Mouse (Mus musculus) ovary, postnatal 14 days (tissue): Measurements from ENCODE around the gene Foxs1.
A peak's percentile ranks its signal among the peaks of the same experiment; 100 is the strongest.

Experiments used
- DNase-seq: peaks from one replicate; pipeline ENCODE4 v3.0.0; 2022; ENCODE audit warnings: low spot score

The Foxs1 gene

GRCm38 (mm10) chr2:152928219-152928987, 4.6 kb downstream of the Foxs1 start:
- no peak for DNase-seq

- DNase-seq = no peak
Measured at GRCm38 (mm10) chr2:152927371-152927770, 5.6 kb downstream of the Foxs1 start.

GRCm38 (mm10) chr2:152926896-152927295, 6.1 kb downstream of the Foxs1 start:
- no peak for DNase-seq

DNA sequence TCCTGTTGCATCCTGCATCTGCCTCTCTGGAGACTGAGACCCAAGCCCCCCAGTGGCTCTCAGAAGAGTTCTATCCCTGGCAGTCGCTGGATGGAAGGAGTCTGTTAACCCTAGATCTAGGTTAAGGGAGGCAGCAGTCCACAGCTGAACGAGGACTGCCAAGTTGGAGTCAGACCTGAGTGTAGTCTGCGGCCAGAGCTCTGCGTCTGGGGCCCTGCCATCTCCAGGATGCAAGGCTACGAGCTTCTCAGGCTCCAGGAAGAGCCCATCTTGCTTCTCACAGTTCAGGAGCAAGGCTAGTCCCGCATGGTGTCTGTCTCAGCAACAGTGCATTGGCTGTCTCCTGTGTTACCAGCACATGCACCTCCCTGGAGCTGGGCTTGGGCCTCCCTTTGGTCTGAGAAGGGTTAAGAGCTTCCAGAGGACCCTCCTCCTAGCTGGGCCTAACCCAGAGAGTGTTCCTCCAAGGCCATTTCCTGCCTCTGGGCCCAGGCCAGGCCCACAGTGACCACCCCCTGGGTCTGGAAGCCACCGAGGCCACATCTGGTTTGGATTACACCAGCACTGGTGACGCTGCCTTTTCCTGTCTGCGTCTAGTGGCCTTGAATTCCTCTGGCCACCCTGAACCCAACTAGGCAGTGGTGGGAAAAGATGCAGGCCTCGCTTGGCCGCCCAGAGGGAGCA, 7.7 kb downstream of the Foxs1 start:
- DNase-seq = peak; percentile 66

DNA sequence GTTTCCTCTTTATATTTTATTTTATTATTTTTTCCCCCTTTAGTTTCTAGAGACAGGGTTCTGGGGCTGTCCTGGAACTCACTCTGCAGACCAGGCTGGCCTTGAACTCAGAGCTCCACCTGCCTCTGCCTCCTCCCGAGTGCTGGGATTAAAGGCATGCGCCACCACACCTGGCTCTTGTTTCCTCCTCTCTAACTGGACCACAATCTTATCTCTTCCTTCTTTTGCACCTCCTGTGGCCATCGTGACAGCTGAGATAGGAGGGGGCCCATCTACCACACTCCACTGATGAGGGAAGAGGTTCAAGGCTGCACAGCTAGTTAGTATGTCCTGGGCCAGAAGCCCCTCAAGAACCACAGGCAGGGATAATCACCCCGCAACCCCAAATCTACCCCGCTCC, 8.5 kb downstream of the Foxs1 start:
- no peak for DNase-seq

- DNase-seq = no peak
Measured at GRCm38 (mm10) chr2:152924128-152924527, 8.9 kb downstream of the Foxs1 start.

DNA sequence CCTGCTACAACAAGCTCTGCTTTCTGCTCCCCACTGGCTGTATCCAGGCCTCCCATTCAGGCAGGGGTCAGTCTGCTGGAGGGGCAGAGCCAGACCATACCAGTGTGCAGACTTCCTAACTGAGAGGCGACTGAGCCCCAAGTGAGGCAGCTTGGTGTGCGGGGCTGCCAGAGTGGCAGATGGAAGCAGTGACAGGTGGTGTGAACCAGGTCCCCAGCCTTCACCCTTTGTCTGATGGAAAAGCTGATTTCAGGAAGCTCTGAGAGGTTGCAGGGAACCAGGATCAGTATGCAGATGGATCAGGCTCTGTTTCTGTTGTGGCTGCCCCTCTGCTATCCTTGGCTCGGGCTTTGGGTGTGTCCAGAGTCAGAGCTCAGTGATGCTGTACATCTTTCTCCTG, 9.4 kb downstream of the Foxs1 start:
- no peak for DNase-seq

- no peak for DNase-seq
Measured at GRCm38 (mm10) chr2:152922376-152922775, 10.6 kb downstream of the Foxs1 start.

GRCm38 (mm10) chr2:152917671-152918070, 15.3 kb downstream of the Foxs1 start:
- no peak for DNase-seq

GRCm38 (mm10) chr2:152916111-152916510, 16.9 kb downstream of the Foxs1 start:
- no peak for DNase-seq

DNA sequence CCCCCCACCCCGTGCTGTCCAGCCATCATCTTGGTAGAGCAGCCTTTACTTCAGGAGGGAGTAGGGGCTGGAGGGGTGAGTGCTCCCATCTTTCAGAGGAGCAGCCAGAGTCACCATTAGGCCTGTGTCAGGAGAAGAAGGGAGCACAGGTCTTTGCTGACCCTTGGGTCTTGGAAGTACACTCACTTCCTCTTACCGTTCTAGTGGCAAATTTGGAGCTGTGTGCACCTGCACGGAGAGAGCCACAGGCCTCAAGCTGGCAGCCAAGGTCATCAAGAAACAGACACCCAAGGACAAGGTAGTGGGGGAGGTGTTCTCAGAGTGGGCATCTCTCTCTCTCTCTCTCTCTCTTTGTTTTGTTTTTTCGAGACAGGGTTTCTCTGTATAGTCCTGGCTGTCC, 17.6 kb downstream of the Foxs1 start:
- no peak for DNase-seq

DNA sequence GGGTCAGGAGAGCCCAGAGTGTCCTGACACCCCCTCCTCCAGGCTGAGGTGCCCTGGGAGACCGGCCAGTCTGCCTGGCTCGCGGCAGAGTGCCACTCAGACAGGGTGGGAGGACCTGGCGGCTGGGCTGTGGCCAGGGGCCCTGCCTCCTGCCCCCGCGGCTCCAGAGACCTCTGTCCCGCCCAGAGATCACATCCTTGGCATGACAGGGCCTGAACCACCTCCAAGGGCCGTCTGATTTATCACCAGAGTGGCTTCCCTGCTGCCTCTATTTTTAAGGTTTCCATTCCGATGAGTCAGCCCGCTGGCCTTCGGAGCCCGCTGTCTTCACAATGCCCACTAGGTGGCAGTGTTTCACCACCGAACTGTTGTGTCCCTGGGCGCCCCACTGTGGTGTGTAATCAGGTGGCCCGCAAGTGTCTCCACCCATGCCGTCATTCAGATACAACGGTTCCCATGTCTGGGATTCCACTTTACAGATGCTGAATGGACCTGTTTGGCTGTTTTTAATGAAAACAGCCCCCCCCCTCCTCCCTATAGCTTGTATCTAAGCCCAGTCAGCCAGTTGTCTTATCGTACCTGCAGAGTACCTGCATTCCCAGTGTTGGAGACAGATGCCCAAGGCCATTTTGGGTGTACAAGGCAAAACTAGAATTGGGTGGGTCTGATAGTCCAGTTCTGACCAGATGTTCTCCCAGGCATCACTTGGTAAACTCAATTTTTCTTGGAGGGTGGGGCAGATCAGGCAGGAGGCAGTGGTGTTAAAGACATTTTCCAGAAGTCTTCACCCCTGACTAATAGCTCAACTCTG, 18.5 kb downstream of the Foxs1 start:
- peak; percentile 85 for DNase-seq

GRCm38 (mm10) chr2:152913471-152913870, 19.5 kb downstream of the Foxs1 start:
- no peak for DNase-seq

DNA sequence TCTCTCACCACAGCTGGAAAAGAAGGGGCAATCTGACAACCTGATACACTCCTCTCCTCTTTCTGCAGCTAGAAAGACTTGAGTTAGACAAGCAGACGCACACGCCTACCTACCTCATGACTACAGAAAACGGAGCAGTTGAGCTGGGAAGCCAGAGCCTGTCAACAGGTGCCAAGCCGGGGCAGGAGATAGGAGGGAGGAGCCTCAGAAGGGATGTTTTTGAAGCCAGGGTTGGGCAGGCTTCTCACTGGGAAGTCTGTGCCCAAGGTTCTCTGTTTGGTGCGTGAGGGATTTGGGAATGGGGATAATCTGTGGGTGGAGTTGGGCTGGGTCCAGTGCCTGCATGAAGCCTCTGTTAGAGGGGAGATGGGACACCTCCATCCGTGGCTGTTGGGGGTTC, 21.6 kb downstream of the Foxs1 start:
- no peak for DNase-seq

DNA sequence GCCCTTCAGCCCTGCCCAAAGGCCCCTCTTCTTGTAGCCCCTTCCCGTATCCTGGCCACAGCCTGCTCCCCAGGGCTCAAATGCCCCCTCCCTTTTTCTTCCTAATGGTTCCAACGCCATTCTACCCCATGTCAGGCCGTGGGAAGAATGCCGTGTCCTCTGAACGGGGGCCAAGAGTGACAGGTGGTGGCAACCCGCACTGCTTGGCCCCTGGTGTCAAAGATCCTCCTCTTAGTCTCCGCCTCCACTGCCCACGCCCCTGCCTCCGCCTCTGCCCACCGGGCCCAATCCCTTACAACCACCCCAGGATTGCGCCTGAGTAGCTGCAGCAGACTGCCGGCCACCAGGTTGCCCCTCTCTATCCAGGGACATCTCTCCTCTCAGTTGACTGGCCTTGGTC, 22.0 kb downstream of the Foxs1 start, which contains the start of gene Mylk2:
Mylk2 (plus strand) TSS at position 322 of the 400 bp plus-strand sequence.
- DNase-seq = no peak

DNA sequence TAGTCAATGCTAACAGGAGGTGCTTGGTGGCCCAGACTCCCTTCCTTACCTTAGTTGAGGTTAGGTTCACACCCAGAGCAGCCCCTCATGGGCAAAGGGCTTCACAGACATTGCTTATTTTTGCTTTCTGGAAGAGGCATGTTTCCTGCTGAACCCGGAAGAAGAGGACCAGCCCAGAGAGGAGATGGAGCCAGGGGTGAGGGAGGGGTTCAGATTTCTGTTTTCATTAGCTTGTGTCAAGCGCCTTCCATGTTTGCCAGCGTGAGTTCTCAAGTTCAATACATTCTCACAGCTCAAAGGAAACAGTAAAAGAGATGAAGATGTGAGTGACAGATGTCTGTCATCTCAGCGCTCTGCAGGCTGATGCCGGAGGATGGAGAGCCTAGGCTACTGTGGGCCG, 23.2 kb downstream of the Foxs1 start:
- no peak for DNase-seq

DNA sequence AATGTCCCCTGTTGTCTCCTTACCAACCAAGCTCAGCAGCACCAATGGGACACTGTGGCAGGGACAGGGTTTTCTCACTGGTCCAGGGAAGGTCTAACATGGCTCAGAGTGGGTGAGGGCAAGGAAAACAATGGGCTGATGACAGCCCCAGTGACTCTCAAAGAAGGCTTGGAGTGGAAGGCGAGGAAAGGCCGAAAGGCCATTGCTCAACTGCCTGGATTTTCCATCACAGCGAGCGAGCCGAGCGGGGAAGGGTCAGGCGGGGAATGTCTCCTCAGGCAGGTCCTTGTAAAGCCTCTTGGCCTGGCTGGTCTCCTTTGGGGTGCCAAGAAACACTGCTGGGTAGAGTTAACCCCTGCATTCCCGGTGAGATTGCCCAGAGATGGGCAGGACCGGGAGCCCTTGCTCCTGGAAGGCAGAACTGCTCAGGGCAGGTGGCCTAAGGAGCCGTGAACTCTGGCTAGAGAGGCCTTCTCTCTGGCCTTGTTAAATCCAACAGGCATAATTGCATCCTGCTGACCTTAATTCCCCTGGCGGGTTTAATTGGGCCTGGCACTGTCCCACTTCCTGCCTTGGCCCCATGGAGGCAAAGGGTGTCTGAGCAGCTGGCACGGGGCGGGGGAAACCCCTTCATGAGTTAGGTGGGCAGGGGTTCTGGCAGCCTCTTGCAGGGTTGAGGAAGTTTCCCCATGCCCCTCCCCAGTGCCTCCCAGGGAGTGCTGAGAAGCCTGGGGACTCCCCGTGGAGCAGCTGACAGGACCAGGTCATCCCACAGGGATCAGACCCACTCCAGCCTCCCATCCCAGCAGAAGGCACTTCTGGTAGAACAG, 25.7 kb downstream of the Foxs1 start:
- no peak for DNase-seq

DNA sequence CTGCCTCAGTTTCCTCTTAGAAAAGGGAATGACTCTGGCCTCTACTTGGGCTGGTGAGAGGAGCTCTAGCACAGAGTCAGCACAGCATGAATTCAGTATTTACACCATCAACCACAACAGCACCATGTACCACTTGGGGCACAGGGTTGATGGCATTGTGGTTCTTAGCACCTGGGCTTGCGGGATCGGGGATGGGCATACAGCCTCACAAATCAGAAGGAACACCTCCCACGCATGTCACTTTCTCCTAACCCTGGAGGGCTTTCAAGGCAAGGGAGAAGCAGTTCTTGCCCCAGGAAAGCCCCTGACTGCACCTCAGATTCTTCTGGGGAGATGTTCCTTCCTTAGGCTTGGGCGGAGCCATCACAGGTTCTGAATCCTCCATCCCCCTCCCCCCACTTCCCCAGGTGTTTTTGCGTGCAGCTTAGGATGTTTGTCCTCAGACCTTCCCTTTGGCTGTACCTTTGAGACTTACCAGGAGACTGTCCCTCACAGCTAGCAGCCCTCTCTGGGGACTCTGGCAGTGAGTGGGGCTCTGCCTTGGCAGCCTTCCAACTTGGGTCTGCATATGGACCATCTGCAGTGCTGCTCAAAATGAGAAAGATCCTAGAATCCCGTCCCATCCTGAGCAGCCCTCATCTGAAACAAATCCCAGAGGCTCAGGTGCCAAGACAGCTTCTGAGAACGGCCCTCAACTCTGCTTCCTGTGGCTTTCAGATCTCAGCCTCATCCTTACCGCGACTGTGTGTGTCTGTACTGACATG, 26.6 kb downstream of the Foxs1 start:
- DNase-seq = no peak

- no peak for DNase-seq
Measured at GRCm38 (mm10) chr2:152905036-152905829, 27.8 kb downstream of the Foxs1 start.

DNA sequence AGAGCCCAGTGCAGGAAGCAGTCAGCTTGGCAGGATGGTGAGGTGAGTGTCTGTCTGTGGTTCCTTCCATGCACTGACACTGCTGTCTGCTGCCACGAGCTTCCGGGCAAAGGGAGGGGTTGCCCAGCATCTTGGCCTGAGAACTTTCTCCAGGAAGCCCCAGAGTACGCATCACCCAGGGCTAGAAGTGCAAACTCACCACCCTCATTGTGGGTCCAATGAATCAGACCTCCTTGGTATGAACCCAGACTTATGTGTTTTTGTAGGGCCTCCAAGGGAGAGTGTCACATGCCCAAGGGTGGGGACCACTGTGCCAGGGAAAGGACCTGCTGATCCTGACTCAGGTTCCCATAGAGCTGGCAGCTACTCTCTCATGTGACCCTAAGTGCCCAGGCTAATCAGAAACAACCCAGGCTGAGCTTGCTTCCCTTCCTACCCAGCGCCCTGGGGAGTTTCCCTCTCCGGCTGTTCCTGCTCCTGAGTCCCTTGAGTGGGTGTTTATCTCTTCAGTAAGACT, 28.8 kb downstream of the Foxs1 start:
- no peak for DNase-seq
